Mouse (Mus musculus) midbrain, embryonic 15.5 days (tissue): ENCODE measurements at regions not wholly inside any gene's neighbourhood (a gene's known extent, or its start where the extent isn't known, plus 50 kb on each side); places are given as distances from the start of the nearest gene placed in this dataset.

Source experiments
- ATAC-seq: fragments of 200-750 bp; cut with Nextera tagmentation; replicated peaks from 2 replicates; pipeline ENCODE4 v1.8.0; 2017; ENCODE audit warnings: moderate TSS enrichment
- H3K27ac ChIP-seq: fragments of 300-500 bp; sonication (generic); 2 replicates; pipeline ENCODE4 v1.5.1; 2015; ENCODE audit warnings: mild to moderate bottlenecking, inconsistent platforms
- H3K27me3 ChIP-seq: fragments of 300-500 bp; sonication (generic); replicated peaks from 2 replicates; pipeline ENCODE4 v1.6.1; 2015; ENCODE audit warnings: inconsistent platforms
- H3K36me3 ChIP-seq: fragments of 300-500 bp; sonication (generic); replicated peaks from 2 replicates; pipeline ENCODE4 v1.6.1; 2015; ENCODE audit warnings: inconsistent platforms
- H3K4me1 ChIP-seq: fragments of 300-500 bp; sonication (generic); 2 replicates; pipeline ENCODE4 v1.6.1; 2015; ENCODE audit warnings: inconsistent platforms
- H3K4me2 ChIP-seq: fragments of 300-500 bp; sonication (generic); 2 replicates; pipeline ENCODE4 v1.6.1; 2015; ENCODE audit warnings: inconsistent platforms, mild to moderate bottlenecking, moderate library complexity
- H3K4me3 ChIP-seq: fragments of 300-500 bp; sonication (generic); 2 replicates; pipeline ENCODE4 v1.5.1; 2015; ENCODE audit warnings: mild to moderate bottlenecking, inconsistent platforms
- H3K9ac ChIP-seq: fragments of 300-500 bp; sonication (generic); 2 replicates; pipeline ENCODE4 v1.6.1; 2015; ENCODE audit warnings: mild to moderate bottlenecking, inconsistent platforms
- H3K9me3 ChIP-seq: fragments of 300-500 bp; sonication (generic); 2 replicates; pipeline ENCODE4 v1.6.1; 2016; ENCODE audit warnings: inconsistent platforms
- WGBS: fragments of 180-500 bp; shearing (Covaris S2); methylation state at CpG from one replicate; pipeline ENCODE4 v1.1.7; 2015; ENCODE audit warnings: mixed read lengths; 5-methylcytosine and 5-hydroxymethylcytosine counted together

GRCm38 (mm10) chr2:174580906-174581703, 62.2 kb upstream of the Zfp831 start:
- Histone ChIP-seq H3K27me3 (no peaks in the 10 kb centered on the region), H3K9me3 (no peaks in the 10 kb centered on the region), H3K4me3 (no peak overlapping the region), H3K9ac (no peak overlapping the region), H3K36me3 (no peaks in the 10 kb centered on the region), H3K4me1 (no peaks in the 10 kb centered on the region), H3K4me2 (no peak overlapping the region), H3K27ac (no peak overlapping the region)
- ATAC-seq = no peak
- WGBS = 94% methylated on average over 5 of the region's 5 CpGs

DNA sequence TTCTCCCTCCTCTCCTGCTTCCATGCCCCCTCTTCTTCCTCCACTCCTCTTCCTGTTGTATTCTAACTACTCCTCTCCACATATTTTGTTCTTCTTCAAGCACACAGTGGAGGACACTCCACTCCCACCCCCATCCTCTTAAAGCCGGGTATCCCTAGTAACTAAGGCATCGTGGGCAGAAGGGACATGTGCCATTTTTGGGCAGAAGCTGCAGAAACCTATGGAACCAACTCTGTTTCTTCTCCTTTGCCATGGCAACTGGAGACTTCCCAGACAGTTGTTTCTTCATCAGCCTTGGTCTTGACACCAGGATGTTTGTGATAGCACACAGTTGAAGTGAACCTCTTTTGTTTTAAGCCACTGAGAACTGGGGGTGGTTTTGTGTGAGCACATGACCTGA, 59.1 kb upstream of the Zfp831 start:
- ATAC-seq = no peak
- H3K27me3 ChIP-seq = no peaks in the 10 kb centered on the region
- no peaks in the 10 kb centered on the region for H3K36me3 ChIP-seq
- WGBS = 80% methylated on average over 2 of the region's 2 CpGs
- H3K4me2 ChIP-seq = no peak overlapping the region
- no peak overlapping the region for H3K27ac ChIP-seq
- no peak overlapping the region for H3K4me3 ChIP-seq
- no peaks in the 10 kb centered on the region for H3K4me1 ChIP-seq
- H3K9ac ChIP-seq = no peak overlapping the region
- no peaks in the 10 kb centered on the region for H3K9me3 ChIP-seq
